Mouse (Mus musculus) heart, adult 9 months (tissue): ENCODE measurements at regions not wholly inside any gene's neighbourhood (a gene's known extent, or its start where the extent isn't known, plus 50 kb on each side); places are given as distances from the start of the nearest gene placed in this dataset.

Experiments
- DNase-seq, 2 experiments: peaks; one replicate each; pipeline ENCODE4 v3.0.0; 2022; ENCODE audit warnings: low spot score in 2 of 2

DNA sequence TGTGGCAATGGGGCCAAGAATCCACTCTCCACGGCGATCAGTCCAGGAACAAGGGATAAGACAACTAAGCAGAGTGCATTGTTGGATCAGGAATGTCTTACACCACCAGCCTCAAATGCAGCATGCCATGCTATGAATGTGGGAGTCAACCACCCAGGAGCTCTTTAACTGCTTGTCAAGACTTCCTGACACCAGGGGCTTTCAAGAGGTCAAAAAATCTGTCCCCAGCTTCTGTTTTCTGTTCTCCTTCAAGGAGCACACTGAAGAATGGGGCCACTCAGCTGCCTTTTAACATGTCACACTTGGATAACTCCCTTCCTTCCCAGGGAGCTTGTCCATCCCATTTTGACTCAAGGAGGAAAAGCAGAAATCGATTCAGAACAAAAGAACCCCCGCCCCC, 642.8 kb downstream of the Nedd1 start:
- no peak for DNase-seq

DNA sequence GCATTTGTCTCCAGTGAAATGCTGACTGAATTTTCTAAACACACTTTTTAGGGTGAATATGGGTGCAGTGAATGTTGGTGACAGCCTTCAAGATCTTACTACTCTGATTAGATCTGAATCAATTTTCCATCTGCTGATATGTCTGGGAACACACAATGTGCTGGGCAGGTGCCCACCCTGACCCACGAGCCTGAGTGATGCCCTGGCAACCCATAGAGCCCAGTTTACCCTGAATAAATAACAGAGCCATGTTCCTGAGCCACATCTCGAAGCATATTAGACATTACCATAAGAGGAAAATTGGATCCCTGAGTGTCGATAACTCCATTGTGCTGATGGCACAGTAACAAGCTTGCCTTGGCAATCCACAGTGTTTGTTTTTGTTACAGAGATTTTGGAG, 644.9 kb downstream of the Nedd1 start:
- no peak for DNase-seq

DNA sequence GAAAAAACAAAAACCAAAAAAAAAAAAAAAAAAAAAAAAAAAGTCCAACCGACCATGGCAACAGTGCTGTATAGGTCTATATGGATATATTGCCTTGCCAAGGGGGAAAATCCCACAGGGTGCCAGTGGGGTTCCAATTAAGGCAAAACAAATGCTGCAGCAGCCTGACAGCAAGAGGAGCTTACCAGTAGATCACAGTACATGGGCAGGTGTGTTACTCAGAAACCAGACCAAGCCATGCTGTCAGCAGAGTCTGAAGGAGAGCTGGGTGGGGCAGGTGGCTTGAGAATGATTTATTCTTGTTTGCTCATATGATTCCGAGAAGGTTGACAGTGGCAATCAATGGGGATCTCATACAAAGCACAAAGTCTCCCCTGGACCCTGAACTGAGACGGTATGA, 645.5 kb downstream of the Nedd1 start:
- no peak for DNase-seq

DNA sequence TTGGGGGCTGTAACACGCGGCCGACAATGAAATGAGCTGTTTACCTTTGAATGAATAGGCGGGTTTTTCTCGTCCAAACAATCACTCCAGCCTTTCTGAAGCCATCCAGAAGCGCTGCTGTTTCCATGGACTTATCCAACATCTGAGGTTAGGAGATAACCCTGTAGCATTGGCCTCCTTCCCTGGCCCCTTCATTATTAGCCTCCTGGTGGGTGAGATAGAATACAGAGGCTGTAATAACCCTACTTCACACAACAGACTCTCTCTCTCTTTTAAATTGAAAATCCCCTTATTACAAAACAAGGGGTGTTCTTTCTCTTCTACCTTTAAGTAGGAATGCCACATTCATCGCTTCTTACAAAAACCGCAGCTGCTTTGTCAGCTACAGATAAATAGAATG, 646.8 kb downstream of the Nedd1 start:
- no peak for DNase-seq

DNA sequence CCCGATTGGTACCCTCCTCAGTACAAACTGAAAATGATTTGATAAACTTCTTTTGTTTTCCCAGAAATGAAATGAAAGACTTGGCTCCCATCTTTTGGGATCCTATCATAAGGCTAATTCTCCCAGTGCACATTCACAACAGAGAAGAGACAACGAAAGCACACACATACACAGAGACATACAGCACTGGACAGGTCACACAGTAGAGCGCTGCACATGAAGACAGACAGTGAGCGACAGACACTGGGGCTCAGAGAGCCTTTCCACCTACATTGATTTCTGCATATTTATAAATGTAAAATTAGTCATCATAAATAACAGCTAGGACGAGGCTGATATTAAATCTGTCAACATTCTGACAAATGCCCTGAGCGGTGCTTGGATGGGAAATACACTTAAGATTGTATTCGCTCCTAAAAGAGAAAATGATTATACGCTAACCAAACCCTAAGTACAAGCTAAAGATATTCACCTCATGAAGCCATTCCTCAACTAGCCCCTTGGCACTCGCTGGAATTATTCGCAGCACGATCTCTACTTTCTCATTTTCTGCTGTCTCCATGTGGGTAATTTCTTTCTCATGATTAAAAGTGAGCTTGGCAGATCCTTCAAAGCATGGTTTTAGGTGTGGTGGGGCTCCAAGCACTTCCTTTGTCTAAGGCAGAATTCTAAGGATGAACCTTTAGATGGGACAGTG, 647.4 kb downstream of the Nedd1 start:
- DNase-seq = no peak

DNA sequence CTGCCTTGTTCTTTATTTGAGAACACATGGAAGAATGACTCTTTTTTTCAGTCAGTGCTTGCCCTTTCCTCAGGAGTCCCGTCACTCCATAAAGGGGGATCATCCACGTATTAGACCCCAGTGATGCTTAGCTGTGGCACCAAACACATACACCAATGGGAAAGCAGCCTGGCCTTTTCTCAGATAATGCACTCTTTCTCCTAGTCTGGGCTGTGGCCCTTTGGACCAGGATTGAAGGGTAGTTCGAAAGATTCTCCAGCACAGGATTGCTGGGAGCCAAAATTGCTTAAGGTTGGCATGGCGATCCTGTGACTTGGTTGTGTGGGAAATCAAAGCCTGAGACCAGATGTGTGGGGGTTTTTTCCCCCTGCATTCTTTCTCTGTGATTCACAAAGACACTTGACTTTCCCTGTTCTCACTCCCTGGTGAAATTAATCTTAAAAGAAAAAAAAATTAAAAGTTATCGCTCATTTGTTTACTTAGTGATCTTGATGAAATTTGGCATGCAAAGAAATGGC, 648.3 kb downstream of the Nedd1 start:
- no peak for DNase-seq

DNA sequence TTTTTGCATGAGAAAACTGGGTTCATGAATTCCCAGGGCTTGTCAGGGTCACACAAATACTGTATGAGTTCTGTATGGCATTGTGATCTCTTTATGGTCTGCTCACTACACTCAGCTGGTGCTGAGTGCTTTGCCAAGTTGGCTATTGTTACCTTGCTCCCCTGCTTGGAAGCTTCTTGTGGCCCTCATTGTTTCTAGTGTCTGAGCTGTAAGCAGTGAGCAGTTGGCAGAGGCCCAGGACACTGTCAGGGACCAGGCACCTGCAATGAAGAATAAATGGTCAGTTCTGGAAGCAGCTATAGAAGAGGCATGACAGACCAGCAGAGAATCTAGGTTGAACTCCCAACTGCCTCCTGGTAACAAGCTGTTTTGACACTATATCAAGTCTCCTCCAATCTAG, 677.4 kb downstream of the Nedd1 start:
- DNase-seq = no peak

DNA sequence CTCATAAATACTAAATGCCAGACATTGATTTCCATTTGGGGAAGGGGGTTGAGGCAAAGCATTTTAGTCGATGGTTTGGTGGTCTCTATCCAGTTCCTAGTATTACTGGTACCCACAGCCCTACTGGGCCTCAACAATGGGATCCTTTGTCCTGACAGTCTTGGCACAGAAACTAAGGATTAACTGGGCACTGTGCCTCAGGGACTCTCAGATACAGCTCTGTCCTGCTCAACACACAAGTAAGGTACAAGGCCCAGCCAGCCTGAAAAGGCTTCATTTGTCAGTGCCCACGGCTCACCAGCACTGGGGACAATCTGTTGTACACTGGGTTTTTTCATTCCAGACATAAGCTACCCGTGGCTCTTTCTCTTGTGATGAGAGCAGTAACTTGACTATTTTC, 686.0 kb downstream of the Nedd1 start:
- no peak for DNase-seq

DNA sequence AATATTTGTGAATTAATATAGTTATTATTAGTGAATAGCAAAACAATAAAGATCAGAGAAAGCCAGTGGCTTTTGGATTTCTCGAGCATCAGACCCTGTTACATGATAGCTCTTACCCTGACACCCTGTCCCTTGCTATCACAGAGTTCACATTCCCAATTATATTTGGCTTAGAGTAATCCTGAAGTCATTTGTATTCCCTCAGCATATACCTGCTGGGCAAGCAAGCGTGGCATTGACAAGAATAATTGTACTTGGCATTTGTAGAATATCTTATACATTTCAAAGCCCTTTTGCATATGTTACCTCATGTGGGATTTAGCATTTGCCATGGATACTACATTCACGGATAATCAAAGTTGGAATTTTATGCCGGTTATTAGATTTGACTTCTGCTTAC, 692.0 kb downstream of the Nedd1 start:
- no peak for DNase-seq

DNA sequence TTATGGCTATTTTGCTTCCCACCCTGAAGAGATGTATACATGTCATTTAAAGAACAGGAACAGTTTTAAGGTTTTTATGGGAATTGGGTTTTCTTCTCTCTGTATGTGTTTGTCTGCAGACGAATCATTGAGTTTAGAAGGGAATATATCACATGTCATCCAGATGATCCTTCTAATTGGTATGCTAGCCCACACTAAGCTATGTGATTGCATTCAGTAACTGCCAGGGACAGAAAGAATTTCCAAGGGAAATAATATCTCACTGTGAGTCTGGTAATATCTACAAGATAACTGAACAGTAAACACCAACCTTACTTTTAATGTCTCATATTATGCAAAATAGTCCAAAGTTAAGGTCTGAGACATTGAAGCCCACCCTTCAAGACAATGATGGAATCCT, 698.0 kb downstream of the Nedd1 start:
- DNase-seq = no peak

DNA sequence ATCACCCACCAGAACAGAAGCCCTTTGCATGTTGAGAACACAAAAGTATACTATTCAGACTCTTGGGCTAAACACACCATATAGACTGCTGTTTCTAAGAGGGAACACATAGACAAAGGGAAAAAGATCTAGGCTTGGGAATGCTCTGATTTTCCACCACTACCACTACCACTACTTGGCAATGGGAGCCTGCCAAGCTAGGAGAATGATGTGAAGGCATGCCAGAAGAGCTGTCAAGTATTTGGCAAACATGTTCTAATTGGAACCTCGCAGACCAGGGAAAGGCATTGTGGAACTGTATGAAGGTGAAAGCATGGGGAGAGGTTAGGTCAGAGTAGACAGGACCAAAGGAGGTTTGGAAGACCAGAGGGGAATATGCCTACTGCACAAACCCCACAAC, 701.2 kb downstream of the Nedd1 start:
- no peak for DNase-seq

DNA sequence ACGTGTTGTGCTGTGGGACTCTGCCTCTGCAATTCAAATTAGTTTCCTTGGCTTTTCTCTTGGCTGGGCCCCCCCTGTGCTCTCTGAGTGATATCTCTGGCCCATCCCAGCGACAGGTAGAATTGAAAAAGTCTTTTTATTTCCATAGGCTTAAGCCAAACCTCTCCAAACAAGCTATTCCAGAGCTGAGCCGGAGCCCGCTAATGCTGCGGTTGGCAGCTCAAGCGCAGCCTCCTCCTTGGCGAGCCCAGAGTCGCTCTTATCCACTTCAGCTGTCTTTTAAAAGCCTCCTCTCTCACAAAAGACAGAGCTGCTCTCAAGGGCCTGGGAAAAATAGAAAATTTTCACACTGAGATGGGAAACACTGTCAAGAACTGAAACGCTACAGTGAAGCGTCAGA, 712.7 kb downstream of the Nedd1 start:
- no peak for DNase-seq

DNA sequence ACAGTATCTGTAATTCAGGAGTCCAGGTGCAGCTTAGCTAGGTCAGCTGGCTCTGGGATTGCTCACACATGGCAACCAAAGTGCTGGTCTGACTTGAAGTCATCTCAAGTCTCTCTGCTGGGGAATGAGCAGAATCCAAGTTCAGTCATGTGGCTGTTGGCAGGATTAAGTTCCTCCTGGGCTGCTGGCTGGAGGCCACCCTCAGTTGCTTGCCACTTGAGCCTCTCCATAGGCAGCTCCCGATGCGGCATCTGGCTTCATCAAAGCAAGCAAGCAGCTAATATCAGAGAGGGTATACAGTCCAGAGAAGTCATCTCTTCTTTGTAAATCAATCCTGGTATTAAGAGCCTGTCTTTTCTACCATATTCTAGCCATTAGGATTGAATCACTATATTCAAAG, 714.3 kb downstream of the Nedd1 start:
- no peak for DNase-seq

DNA sequence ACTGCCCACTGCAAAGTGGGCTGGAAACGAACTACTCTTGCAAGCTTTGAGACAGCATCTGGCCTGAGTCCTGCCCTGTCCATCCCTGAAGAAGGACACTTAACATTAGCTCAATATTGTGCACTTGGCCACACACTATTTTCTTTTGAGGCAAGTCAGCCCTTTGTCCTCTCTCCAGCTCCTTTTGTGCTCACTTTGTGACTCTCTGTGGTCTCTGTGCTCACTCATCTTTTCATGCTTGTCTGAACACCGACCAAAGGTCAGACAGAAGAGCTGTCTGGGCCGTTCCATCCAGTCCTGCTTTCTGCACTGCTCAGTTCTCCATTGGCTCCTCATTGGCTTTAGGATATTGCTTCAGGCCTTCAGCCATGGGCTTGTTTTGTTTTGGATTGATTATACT, 715.8 kb downstream of the Nedd1 start:
- DNase-seq = no peak

DNA sequence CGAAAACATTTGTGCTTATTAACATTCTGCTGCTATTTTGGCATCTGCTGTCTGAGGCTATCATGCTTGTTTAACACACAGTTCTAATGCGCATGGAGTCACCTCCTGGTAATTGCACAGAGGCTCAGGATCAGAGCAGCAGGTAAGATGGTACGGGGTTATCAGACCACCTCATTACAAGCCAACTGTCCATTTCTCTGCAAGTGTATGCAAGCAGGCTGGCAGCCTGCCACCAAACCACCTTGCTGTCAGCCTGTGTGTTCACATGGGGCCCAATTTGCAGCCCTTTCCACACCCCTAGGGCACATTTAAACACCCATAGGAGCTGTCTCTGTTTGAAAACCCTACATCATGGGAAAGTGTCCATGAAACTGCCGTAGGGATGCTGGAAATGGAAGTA, 731.2 kb downstream of the Nedd1 start:
- DNase-seq = no peak

DNA sequence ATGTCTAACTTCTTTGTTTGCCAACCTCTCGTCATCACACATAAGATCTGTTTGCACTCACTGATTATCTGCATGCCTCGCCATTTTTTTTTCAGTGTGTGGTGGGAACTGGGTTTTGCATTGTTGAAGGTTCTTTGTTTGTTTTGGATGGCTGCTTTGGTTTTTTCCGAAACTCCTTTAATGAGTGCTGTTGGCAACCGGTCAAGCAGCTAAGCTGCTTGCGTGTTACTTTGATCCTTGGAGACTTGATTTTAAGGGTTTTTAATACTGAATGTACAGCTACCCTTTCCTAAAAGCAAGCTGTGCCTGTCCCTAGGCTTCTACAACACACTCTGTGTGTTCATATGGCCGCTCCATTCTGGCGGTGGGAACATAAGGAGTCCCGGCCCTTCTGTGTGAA, 733.9 kb downstream of the Nedd1 start:
- no peak for DNase-seq

DNA sequence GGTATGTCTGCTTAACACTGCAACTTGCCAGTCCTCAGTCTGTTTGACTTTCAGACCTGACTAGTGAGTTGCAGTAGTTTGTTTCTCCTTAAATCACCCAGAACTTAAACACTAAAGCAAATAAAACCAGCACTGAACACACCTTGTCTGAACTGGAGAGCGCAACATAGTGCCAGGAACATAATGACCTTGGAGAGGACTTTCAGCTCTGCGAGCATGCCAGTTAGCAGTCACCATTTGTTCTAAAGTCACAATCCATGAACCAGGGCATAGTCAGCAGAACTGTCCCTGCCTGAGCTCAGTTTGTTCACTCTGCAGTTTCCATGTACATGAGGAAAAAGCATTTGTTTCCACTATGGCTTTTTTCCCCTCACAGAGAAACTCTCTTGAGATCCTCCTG, 742.4 kb downstream of the Nedd1 start:
- DNase-seq = peak in 1 of 2 experiments; percentile 4

DNA sequence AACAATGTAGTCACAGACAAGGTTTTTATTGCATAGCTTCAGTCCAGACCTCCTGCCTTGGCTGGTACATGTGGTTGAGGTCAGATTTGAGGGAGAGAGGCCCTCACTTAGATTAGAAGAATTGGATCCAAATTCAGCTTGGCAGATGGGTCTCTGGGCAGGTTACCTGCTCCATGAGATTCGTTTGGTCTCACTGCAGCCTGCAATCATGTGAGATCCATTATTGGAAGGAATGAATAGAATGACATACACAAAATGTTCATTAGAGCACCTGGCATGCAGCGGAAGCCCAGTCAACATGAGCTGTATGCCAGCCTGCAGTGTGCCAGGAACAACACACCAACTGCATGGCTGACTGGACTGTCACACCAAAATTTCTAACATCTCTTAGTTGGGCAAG, 750.3 kb downstream of the Nedd1 start:
- no peak for DNase-seq

DNA sequence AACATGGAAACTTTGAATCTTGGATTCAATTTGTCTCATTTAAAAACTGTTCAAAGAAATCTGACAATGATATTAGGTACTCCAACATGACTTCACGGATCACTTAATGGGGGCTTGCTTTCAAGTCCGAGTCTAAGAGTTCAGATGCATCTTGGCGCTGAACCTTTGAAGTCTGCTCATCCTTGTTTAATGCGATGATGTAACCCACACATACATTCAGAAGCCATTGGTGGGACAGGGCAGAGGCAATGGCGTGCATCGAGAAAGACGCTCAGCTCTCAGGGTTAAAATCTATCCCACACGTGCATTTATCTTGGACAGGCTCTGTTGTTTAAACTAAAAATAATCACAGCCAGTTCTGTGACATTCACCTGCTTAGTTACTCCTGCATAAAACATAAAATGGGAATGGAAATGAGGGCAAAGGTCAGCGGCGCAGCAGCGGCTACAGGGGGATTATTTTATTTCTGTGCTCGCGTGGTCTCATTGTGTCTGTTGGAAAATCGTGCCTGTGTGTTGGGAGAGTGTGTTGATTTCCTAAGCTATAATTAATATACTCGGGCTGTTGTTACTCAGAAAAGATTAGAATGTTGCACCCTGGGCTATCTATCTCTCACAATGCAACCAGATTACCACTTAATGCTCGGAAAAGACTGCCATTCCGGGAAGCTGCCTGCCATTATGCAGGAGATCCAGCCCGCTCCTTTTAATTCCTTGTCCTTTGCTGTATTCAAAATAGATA, 754.5 kb downstream of the Nedd1 start:
- no peak for DNase-seq

DNA sequence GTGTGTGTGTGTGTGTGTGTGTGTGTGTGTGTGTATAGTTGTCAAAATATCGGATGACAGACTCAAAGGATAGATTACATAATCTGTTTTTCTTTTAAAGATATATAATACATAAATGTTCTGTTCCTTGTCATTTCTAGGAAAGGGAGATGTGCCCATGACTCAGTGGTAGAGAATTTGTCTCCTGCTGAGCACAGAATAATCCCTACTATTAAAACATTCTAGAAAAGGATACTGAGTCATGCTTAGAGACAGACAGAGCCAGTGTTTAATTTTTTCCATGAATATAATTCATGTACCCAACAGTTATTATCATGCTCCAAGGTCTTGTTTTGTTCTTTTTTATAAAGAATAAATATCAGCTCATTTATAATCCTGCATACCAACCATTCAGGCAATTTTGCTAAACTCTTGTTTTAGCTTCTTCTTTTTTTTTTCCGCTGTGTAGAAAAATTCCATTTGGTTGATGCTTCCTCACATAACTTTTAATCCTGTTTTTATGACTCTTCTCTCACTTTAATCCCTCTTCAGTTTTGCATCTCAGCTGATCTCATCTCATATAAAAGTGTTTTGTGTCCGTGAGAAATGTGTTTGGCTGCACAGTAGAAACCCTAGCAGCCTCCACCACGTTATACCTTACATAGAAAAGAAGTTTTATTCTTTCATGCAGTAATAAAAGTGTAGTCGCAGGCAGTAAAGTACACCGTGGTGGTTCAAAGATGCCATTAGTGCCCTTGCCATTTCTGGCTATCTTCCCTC, 762.3 kb downstream of the Nedd1 start:
- no peak for DNase-seq

DNA sequence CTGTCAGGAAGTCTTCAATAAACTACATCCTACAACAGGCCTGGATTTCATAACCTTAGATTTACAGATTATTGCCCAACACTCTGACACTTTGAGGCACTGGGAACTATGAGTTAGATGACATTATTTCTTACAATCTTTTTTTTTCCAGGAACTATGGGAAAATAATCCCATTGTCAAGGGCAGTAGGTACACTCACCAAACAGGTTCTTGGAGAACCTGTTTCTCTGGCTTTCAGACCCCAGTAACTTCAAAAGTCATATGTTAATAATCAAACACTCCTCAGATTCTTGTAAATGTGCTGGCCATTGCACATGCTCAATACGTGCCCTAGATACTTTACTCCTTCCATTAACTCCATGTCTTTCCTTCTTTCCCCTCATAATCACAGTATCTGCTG, 769.1 kb downstream of the Nedd1 start:
- DNase-seq = no peak

DNA sequence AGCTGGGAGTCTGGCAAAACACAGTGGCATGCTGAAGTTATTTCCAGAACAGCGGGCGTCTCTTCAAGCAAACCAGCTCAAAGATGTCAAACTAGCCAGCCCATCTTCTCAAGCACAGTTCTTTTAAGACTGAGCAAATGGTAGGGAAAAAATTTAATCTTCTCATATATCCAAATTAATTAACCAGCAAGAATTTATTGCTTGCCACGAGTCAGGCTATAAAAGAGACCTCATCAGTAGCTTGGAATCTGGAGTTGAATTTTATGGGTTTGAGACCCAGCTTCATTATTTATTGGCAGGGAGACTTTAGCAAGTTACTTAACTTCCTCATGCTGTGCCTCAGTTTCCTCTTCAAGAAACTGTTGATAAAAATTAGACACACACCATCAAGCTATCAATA, 742.5 kb upstream of the Tmpo start:
- no peak for DNase-seq

DNA sequence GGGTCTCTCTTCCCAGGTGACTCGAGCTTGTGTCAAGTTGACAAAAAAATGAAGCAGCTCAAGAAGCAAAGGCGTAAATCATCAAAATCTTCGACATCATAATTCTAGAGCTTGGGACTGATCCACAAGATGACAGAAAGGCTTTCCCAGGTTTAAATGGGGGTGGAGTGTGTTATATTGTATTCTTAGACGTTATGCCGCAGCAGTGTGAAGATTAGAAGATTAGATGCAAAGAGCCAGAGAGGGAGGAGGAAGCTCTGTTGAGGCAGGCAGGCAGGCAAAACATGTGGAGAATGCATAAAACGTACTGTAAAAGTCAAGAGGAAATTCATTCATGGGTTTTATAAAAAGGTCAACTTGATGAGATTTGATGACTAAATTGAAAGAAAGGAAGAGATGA, 708.7 kb upstream of the Tmpo start:
- DNase-seq = no peak
